Mouse (Mus musculus) common myeloid progenitor, adult 5-6 weeks (primary cell): ENCODE results near the gene Cblc. TPM values are rescaled to one million over a fixed set of nuclear protein-coding genes. Genes with fewer than 3 reads are reported as not detected.
A peak's percentile ranks its signal among the peaks of the same experiment; 100 is the strongest.

Experiments used
- ATAC-seq: replicated peaks from 2 replicates; pipeline ENCODE4 v1.8.0; 2016; ENCODE audit warnings: low read depth, mild to moderate bottlenecking, moderate TSS enrichment, inconsistent platforms; ENCODE audit not compliant: poor library complexity, severe bottlenecking
- total RNA-seq: library from RNA; stranded (forward); fragments of 200-1000, 187-1606 nt; gene quantifications from 2 replicates; pipeline ENCODE4 v1.2.3, GENCODE M21; 2017

Gene Cblc
- total RNA-seq, 1 experiment from 2014 or later, result not detected

DNA sequence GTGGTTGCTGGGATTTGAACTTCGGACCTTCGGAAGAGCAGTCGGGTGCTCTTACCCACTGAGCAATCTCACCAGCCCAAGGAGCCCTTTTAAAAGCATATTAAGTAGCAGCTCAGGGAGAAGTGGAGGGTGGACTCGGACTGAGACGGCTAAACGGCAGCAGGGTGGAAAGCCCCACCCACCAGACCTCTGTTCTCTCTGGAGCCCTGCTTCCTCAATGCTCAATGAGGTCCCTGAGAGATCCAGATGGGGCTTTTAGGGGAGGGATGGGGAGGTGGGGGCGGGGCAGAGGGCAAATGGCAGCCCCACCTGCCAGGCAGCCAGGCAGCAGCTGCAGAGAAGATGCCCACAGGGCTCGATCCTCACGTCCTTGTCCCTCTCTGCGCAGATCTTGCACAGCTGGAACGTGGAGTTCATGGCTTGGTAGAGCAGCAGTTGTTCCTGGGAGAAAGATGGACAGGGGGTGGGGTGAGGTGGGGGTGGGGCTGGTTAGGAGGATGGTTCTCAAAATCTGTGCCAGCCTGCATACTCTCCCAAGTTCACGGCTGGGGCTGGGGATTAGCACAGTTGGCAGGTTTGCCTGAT, 10.6 kb downstream of the Cblc start:
- ATAC-seq, result no peak

DNA sequence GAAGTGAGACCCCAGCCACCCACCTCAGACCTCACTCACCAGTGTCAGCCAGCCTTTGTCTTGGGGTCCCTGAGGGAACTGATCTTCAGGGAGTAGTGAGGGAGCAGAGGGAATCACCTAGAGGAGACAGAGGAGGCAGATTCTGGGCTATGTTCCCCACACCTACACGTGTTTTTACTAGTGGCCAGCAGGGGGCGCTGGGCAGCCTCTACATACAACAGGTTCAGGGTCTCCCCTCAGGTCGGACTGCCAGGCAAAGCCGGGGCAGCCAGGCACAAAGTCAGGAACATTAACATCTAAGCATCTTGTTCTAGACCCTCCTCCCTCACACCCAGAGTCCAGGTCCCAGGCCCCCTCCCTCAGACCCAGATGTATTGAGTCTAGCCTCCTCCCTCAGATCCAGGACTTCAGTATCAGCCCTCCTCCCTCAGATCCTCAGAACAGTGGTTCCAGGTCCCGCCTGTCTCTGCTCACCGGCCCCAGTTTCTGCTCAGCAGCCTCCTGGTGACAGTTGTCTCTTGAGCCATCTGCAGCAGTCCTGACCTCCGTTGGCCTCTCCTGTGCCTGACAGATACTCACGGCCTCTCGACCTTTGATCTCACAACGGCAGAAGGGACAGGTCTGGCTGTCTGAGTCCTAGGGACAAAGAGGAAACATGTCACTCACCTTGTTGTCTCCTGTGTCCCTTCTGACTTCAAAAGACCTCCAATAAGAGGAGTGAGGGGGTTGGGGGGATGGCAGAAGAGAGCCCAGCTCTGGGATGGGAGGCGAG, 11.7 kb downstream of the Cblc start:
- ATAC-seq, result no peak; the same call in 1 of the 2 replicates

DNA sequence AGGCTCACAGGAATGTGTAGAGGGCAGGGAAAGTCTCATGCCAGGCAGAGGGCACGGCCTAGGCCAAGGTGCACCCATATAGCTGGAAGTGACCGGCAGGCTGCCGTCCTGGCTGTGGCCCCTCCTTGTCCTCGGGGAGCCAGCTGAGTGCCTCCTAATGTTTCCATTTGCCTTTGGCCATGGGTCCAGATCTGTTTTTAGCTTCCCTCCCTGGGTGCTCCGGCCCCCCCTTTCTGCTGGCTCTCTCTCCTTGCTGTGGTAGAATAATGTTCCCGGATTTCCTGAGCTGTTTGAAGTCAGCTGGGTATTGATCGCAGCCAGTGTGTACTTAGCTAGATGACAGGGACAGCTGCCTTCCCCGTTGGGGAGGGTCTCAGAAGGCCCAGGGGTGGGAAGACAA, 13.0 kb downstream of the Cblc start:
- ATAC-seq, result no peak

DNA sequence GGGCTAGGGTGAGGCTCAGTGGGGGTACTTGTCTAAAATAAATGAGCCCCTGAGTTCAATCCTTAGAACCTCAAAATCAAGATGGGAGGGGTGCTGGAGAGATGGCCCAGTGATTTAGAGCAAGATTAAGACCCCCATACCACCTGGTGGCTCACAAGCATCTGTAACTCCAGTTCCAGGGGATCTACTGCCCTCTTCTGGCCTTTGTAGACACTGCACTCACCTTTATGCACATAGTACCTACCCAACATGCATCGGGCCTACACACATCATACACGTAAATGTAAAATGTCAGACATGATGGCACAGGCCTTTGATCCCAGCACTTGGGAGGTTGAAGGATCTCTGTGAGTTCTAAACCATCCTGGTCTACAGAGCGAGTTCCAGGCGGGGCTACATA, 14.0 kb downstream of the Cblc start:
- no peak for ATAC-seq

- no peak for ATAC-seq
Measured at GRCm38 (mm10) chr7:19781741-19782140, 14.9 kb downstream of the Cblc start.

DNA sequence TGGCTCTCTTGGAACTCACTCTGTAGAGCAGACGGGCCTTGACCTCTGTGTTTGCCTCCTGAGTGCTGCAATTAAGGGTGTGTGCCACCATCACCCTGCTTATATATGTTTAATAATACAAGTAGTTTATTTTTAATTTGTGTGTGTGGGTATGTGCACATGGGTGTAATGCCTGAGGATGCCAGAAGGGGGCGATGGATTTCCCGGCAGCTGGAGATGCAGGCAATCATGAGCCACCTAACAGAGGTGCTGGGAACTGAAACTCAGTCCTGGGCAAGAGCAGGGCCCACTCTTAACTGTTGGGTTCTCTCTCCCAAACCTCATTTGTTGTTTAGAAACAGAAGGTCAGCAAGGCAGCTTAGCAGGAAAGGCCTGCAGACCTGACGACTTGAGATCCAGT, 16.7 kb downstream of the Cblc start:
- ATAC-seq, result no peak

- ATAC-seq, result no peak
Measured at GRCm38 (mm10) chr7:19778645-19779044, 18.0 kb downstream of the Cblc start.

DNA sequence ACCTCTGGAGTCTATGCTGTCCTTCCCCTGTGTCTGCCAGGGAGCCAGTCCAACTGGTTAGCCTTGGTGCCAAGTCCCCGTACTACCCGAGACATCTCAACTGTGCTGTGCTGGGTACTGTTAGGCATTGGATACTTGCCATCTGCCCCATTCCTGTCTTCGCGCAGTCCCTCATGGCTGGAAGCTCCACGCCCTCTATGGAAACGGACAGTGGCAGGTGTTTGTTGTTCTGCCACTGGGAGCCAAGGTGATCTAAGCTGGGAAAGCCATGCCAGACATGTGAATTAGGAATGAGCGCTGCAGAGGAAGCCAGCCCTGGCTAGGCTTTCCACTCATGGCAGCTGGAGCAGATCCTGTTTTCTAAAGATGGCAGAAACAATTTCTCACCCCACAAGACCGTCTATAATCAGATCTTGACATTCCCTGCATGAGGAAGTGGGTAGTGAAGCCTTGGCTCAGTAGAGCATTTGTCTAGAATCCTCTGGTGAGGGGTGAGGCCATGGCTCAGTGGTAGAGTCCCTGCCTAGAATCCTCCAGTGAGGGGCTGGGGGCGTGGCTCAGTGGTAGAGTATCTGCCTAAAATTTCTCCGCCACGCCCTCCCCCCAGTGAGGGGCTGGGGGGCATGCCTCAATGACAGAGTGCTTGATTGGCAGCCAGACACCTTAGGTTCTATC, 19.4 kb downstream of the Cblc start:
- no peak for ATAC-seq

GRCm38 (mm10) chr7:19771682-19772081, 24.9 kb downstream of the Cblc start:
- ATAC-seq, result no peak

DNA sequence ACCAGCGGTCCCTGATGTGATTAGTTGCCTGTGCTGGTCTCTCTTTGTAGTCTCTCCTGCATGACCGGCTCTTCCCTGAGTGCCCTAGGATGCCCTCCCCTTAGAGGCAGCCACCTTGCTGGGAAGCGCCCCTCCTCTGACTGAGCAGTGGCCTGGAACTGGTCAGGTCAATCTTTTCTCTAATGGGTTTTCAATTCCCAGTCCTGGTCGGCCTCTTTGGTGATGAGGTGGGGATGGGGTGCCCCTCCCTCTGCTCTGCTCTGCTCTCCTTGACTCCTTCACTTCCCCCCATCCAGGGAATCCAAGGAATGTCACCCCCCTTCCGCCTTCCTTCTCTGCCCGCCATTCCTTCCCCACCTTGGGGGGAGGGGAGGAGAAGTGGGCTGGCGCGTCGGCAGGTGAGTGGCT, 25.6 kb downstream of the Cblc start, which contains the start of gene Bcam:
Gene Bcam, minus strand, starts transcription at position 33 of the 408 bp plus-strand sequence.
- ATAC-seq, result no peak

GRCm38 (mm10) chr7:19770375-19770754, 26.2 kb downstream of the Cblc start:
- ATAC-seq, result peak; percentile 66

DNA sequence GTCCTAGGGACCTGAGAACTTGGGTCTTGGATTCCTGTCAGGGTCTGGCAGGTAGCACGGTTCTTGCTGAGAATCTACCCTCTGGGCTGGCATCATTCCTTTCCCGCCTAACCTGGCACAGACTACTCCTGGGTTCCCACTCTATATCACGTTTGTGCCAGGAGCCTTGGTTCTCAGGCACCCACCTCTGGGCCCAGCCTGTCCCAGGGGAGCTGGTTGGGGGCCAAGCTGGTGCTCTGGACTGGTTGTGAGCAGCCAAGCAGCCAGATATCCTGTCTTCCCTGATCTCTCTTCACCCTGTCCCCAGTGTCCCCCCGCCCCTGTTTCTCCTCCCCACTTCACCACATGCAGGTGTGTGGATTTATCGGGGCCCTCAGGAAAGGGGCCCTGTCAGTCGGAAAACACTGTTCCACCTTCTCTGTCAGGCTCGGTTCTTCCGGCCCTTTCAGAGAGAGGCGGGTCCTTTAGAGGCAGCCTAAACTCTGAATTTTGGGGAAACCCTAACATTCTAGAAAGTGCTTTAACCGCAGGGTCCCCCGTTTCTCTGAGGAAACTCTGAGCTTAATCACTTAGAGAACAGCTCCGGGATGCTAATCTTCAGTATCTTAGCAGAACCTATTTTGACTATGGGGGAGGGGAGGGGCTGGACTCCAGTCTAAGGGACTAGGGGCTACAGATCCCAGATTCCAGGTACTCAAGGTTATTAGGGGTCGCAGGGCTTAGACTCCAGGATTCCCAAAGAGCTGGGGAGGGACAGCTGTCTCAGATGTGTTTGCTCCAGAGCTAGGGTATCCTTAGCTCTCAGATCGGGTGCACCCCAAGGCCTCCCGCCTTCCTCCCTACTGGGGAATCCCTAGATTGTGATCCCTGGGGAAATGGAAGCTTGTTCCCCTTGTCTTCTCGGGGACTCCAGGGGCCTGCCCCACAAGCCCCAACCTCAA, 26.9 kb downstream of the Cblc start:
- peak; percentile 15 for ATAC-seq

DNA sequence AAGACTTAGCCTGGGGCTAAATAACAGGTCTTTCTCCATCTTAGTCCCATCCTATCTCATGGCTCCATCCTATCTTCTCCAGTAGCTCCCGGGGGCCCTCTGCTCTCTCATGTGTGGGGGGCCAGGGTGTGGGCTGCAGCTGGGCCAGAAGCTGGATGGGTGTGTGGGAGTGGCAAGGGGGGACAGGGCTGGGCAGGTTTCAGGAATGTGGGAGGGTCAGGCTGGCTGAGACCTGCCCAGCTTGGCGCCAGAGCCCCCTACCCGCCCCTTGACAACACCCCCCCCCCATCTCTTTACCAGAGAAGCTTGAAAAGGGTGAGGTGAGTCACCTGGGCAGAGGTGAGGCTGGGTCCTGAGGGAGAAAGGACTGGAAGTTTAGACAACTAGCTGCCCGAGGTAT, 27.6 kb downstream of the Cblc start:
- no peak for ATAC-seq

DNA sequence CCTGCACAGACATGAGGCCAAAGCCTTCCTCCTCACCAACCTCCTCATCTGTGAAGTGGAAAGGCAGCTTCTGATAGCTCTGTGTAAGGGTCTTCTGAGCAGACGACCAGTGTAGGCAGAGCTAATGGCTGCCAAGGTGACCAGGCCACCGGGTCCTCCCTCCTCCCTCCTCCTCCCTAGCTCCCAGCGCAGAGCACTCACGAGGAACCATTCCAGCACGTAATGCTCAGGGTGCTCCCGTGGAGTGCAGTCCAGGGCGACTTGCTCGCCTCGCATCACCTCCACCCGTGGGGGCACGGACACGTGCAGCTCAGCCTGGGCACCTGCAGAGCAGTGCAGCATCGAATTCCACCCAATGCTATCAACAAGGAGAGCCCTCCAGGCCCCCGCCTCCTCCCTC, 28.4 kb downstream of the Cblc start:
- no peak for ATAC-seq

- ATAC-seq, result no peak
Measured at GRCm38 (mm10) chr7:19764581-19764980, 32.0 kb downstream of the Cblc start.

GRCm38 (mm10) chr7:19763829-19764477, 32.7 kb downstream of the Cblc start:
- 0 out of 2 replicates have a peak, but pooled peaks have one; percentile 29 for ATAC-seq

GRCm38 (mm10) chr7:19762283-19762682, 34.3 kb downstream of the Cblc start:
- ATAC-seq, result no peak

DNA sequence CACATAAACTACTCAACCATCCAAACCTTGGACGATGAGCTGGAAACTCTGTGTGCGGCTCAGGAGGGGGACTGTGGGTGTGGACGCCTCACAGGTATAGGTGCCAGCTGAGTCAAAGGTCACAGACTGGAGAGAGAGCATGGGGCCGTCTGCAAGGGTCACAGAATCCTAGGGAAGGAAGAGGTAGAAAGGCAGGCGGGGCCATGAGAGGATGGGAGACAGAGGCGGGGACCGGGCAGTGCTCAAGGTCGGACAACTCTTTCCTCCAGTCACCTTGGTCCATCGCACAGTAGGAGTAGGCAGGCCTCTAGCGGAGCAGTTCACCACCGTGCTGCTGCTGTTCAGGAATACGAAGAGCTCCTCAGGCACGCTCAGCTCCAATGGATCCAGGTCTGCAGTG, 36.6 kb downstream of the Cblc start:
- no peak for ATAC-seq

- no peak for ATAC-seq
Measured at GRCm38 (mm10) chr7:19758623-19759022, 38.0 kb downstream of the Cblc start.
